Mouse (Mus musculus): ENCODE measurements around the gene Ccdc85c.

GRCm38 (mm10) chr12:108163706-108164105, 111.5 kb downstream of the Ccdc85c start:
- no peak for TF ChIP-seq CTCF (conservative IDR thresholded peaks at IDR 0.05; ENCODE audit: low read length)
- no peak for TF ChIP-seq NANOG (IDR thresholded peaks at IDR 0.05; ENCODE audit: borderline replicate concordance, low read length)
